Mouse (Mus musculus): ENCODE results near the gene Catsper4.
A peak's percentile ranks its signal among the peaks of the same experiment; 100 is the strongest.

Gene Catsper4

GRCm38 (mm10) chr4:134250116-134250929 is 23.1 kb upstream of the Catsper4 start:
- no peak for DNase-seq

GRCm38 (mm10) chr4:134249651-134250050 is 22.5 kb upstream of the Catsper4 start:
- peak; percentile 61 to 78 for DNase-seq

GRCm38 (mm10) chr4:134246719-134247258 is 19.6 kb upstream of the Catsper4 start, which contains the start of gene Gm30191:
Gene Gm30191 (plus strand): TSS chr4:134246935.
- peak; percentile 16 to 35 for DNase-seq

GRCm38 (mm10) chr4:134246256-134246655 is 19.1 kb upstream of the Catsper4 start:
- DNase-seq = no peak

- peak; percentile 95 to 98 for DNase-seq
These were observed 18.1 kb upstream of the Catsper4 start, which contains the start of gene Zfp593 for GRCm38 (mm10) chr4:134245148-134245843. Gene Zfp593 (minus strand): TSS chr4:134245592.

- DNase-seq = no peak
These were observed 16.5 kb upstream of the Catsper4 start, which contains the start of gene E130218I03Rik for GRCm38 (mm10) chr4:134243516-134244250. Gene E130218I03Rik (plus strand): TSS chr4:134243662.

GRCm38 (mm10) chr4:134238686-134239085 is 11.5 kb upstream of the Catsper4 start:
- peak; percentile 28 to 37 for DNase-seq

GRCm38 (mm10) chr4:134238279-134238651 is 11.1 kb upstream of the Catsper4 start, which contains the start of gene Cnksr1:
Gene Cnksr1 (minus strand): TSS chr4:134238399.
- DNase-seq = peak; percentile 73 to 74

- no peak for DNase-seq
These were observed 10.5 kb upstream of the Catsper4 start for GRCm38 (mm10) chr4:134237582-134238278.

GRCm38 (mm10) chr4:134234876-134235275 is 7.7 kb upstream of the Catsper4 start:
- no peak for DNase-seq

- no peak for DNase-seq
These were observed 3.2 kb upstream of the Catsper4 start for GRCm38 (mm10) chr4:134230431-134230830.

- DNase-seq = no peak
These were observed 4.2 kb downstream of the Catsper4 start for GRCm38 (mm10) chr4:134222793-134223600.

- no peak for DNase-seq
These were observed 20.6 kb downstream of the Catsper4 start for GRCm38 (mm10) chr4:134206488-134207053.

GRCm38 (mm10) chr4:134203340-134203896 is 23.8 kb downstream of the Catsper4 start:
- no peak for DNase-seq

GRCm38 (mm10) chr4:134202904-134203303 is 24.3 kb downstream of the Catsper4 start, which contains the start of gene Gm7534:
Gene Gm7534 (minus strand): TSS chr4:134203004.
- no peak for DNase-seq

GRCm38 (mm10) chr4:134199371-134199770 is 27.8 kb downstream of the Catsper4 start:
- DNase-seq = no peak

- DNase-seq = no peak
These were observed 40.9 kb downstream of the Catsper4 start for GRCm38 (mm10) chr4:134186268-134186667.

- DNase-seq = no peak
These were observed 41.6 kb downstream of the Catsper4 start for GRCm38 (mm10) chr4:134185569-134185968.

- DNase-seq = no peak
These were observed 43.5 kb downstream of the Catsper4 start for GRCm38 (mm10) chr4:134183711-134184110.

- no peak for DNase-seq
These were observed 45.4 kb downstream of the Catsper4 start for GRCm38 (mm10) chr4:134181825-134182224.
